Mouse (Mus musculus): Measurements from ENCODE around the gene Il17ra. TPM values are rescaled to one million over a fixed set of nuclear protein-coding genes. Genes with fewer than 3 reads are reported as not detected.
A peak's percentile ranks its signal among the peaks of the same experiment; 100 is the strongest.

Il17ra gene
- polyA plus RNA-seq, 1 experiment: 10.8 TPM

- TF ChIP-seq CTCF (IDR thresholded peaks at IDR 0.05; ENCODE audit: control insufficient read depth, insufficient read depth, insufficient read length) (no peak), MAX (IDR thresholded peaks at IDR 0.05) (peak; percentile 23), FOSL1 (IDR thresholded peaks at IDR 0.05; ENCODE audit: insufficient read depth, low read length, poor library complexity, severe bottlenecking) (peak; percentile 15)
- H3K4me3 ChIP-seq (ENCODE audit: insufficient read depth, poor library complexity, severe bottlenecking): no peak overlapping the region
- H3ac ChIP-seq (ENCODE audit: control insufficient read depth, insufficient read length, low read depth): no peak overlapping the region
- H3K36me3 ChIP-seq (ENCODE audit: control insufficient read depth, insufficient read depth): no peaks in the 10 kb centered on the region
- peaks cover 66% of the 10 kb centered on the region for H3K79me3 ChIP-seq (ENCODE audit: low read depth)
- peaks cover 87% of the 10 kb centered on the region for H3K79me2 ChIP-seq (ENCODE audit: control insufficient read depth, insufficient read depth)
- no peaks in the 10 kb centered on the region for H3K27me3 ChIP-seq (ENCODE audit: control insufficient read depth, insufficient read depth, insufficient read length)
Measured at GRCm38 (mm10) chr6:120466609-120467329, 3.7 kb downstream of the Il17ra start.

- TF ChIP-seq CTCF (IDR thresholded peaks at IDR 0.05; ENCODE audit: control insufficient read depth, insufficient read depth, insufficient read length): no peak
- TF ChIP-seq MAX (IDR thresholded peaks at IDR 0.05): no peak
- no peak for TF ChIP-seq MYOG (IDR thresholded peaks at IDR 0.05; ENCODE audit: control insufficient read depth, extremely low read depth, insufficient read length)
- TF ChIP-seq CEBPB (IDR thresholded peaks at IDR 0.05; ENCODE audit: low read depth): no peak
- TF ChIP-seq FOSL1 (IDR thresholded peaks at IDR 0.05; ENCODE audit: insufficient read depth, low read length, poor library complexity, severe bottlenecking): no peak
- no peak for TF ChIP-seq USF1 (IDR thresholded peaks at IDR 0.05; ENCODE audit: low read depth)
- TF ChIP-seq MYOD1 (IDR thresholded peaks at IDR 0.05; ENCODE audit: control insufficient read depth, insufficient read length, low read depth): no peak
- H3K79me2 ChIP-seq (ENCODE audit: control insufficient read depth, insufficient read depth): peaks cover 100% of the 10 kb centered on the region
- no peaks in the 10 kb centered on the region for H3K27me3 ChIP-seq (ENCODE audit: control insufficient read depth, insufficient read depth, insufficient read length)
- no peak overlapping the region for H3ac ChIP-seq (ENCODE audit: control insufficient read depth, insufficient read length, low read depth)
- H3K36me3 ChIP-seq (ENCODE audit: control insufficient read depth, insufficient read depth): no peaks in the 10 kb centered on the region
- peaks cover 80% of the 10 kb centered on the region for H3K79me3 ChIP-seq (ENCODE audit: low read depth)
- H3K4me3 ChIP-seq (ENCODE audit: insufficient read depth, poor library complexity, severe bottlenecking): no peak overlapping the region
Measured at GRCm38 (mm10) chr6:120468259-120468658, 5.2 kb downstream of the Il17ra start.

GRCm38 (mm10) chr6:120469268-120469667 is 6.2 kb downstream of the Il17ra start:
- Histone ChIP-seq H3K36me3 (ENCODE audit: control insufficient read depth, insufficient read depth) (peaks cover 8% of the 10 kb centered on the region), H3ac (ENCODE audit: control insufficient read depth, insufficient read length, low read depth) (no peak overlapping the region), H3K4me3 (ENCODE audit: insufficient read depth, poor library complexity, severe bottlenecking) (no peak overlapping the region), H3K27me3 (ENCODE audit: control insufficient read depth, insufficient read depth, insufficient read length) (no peaks in the 10 kb centered on the region), H3K79me3 (ENCODE audit: low read depth) (peaks cover 80% of the 10 kb centered on the region), H3K79me2 (ENCODE audit: control insufficient read depth, insufficient read depth) (peaks cover 100% of the 10 kb centered on the region)
- TF ChIP-seq CTCF (IDR thresholded peaks at IDR 0.05; ENCODE audit: control insufficient read depth, insufficient read depth, insufficient read length): no peak
- no peak for TF ChIP-seq MAX (IDR thresholded peaks at IDR 0.05)
- no peak for TF ChIP-seq CEBPB (IDR thresholded peaks at IDR 0.05; ENCODE audit: low read depth)
- TF ChIP-seq FOSL1 (IDR thresholded peaks at IDR 0.05; ENCODE audit: insufficient read depth, low read length, poor library complexity, severe bottlenecking): no peak
- no peak for TF ChIP-seq USF1 (IDR thresholded peaks at IDR 0.05; ENCODE audit: low read depth)
- no peak for TF ChIP-seq MYOD1 (IDR thresholded peaks at IDR 0.05; ENCODE audit: control insufficient read depth, insufficient read length, low read depth)
- no peak for TF ChIP-seq MYOG (IDR thresholded peaks at IDR 0.05; ENCODE audit: control insufficient read depth, extremely low read depth, insufficient read length)

GRCm38 (mm10) chr6:120469770-120470169 is 6.7 kb downstream of the Il17ra start:
- Histone ChIP-seq H3K79me2 (ENCODE audit: control insufficient read depth, insufficient read depth) (peaks cover 100% of the 10 kb centered on the region), H3K36me3 (ENCODE audit: control insufficient read depth, insufficient read depth) (peaks cover 13% of the 10 kb centered on the region), H3ac (ENCODE audit: control insufficient read depth, insufficient read length, low read depth) (no peak overlapping the region), H3K4me3 (ENCODE audit: insufficient read depth, poor library complexity, severe bottlenecking) (no peak overlapping the region), H3K27me3 (ENCODE audit: control insufficient read depth, insufficient read depth, insufficient read length) (no peaks in the 10 kb centered on the region), H3K79me3 (ENCODE audit: low read depth) (peaks cover 75% of the 10 kb centered on the region)
- TF ChIP-seq MAX (IDR thresholded peaks at IDR 0.05) (no peak), USF1 (IDR thresholded peaks at IDR 0.05; ENCODE audit: low read depth) (no peak), CEBPB (IDR thresholded peaks at IDR 0.05; ENCODE audit: low read depth) (no peak), FOSL1 (IDR thresholded peaks at IDR 0.05; ENCODE audit: insufficient read depth, low read length, poor library complexity, severe bottlenecking) (no peak), CTCF (IDR thresholded peaks at IDR 0.05; ENCODE audit: control insufficient read depth, insufficient read depth, insufficient read length) (no peak), MYOG (IDR thresholded peaks at IDR 0.05; ENCODE audit: control insufficient read depth, extremely low read depth, insufficient read length) (no peak), MYOD1 (IDR thresholded peaks at IDR 0.05; ENCODE audit: control insufficient read depth, insufficient read length, low read depth) (no peak)

GRCm38 (mm10) chr6:120470666-120471065 is 7.6 kb downstream of the Il17ra start:
- no peak overlapping the region for H3K4me3 ChIP-seq (ENCODE audit: insufficient read depth, poor library complexity, severe bottlenecking)
- H3ac ChIP-seq (ENCODE audit: control insufficient read depth, insufficient read length, low read depth): peak overlapping the region; percentile 48
- TF ChIP-seq USF1 (IDR thresholded peaks at IDR 0.05; ENCODE audit: low read depth) (no peak), CTCF (IDR thresholded peaks at IDR 0.05; ENCODE audit: control insufficient read depth, insufficient read depth, insufficient read length) (no peak), MYOG (IDR thresholded peaks at IDR 0.05; ENCODE audit: control insufficient read depth, extremely low read depth, insufficient read length) (no peak), MAX (IDR thresholded peaks at IDR 0.05) (no peak), FOSL1 (IDR thresholded peaks at IDR 0.05; ENCODE audit: insufficient read depth, low read length, poor library complexity, severe bottlenecking) (peak; percentile 87), CEBPB (IDR thresholded peaks at IDR 0.05; ENCODE audit: low read depth) (peak; percentile 72), MYOD1 (IDR thresholded peaks at IDR 0.05; ENCODE audit: control insufficient read depth, insufficient read length, low read depth) (peak; percentile 3)
- H3K79me3 ChIP-seq (ENCODE audit: low read depth): peaks cover 66% of the 10 kb centered on the region
- H3K79me2 ChIP-seq (ENCODE audit: control insufficient read depth, insufficient read depth): peaks cover 91% of the 10 kb centered on the region
- H3K36me3 ChIP-seq (ENCODE audit: control insufficient read depth, insufficient read depth): peaks cover 22% of the 10 kb centered on the region
- no peaks in the 10 kb centered on the region for H3K27me3 ChIP-seq (ENCODE audit: control insufficient read depth, insufficient read depth, insufficient read length)

Measured in C2C12 (cell line).